Mouse (Mus musculus): Measurements from ENCODE around the gene Mrpl39. TPM values are rescaled to one million over a fixed set of nuclear protein-coding genes. Genes with fewer than 3 reads are reported as not detected.

The Mrpl39 gene
- polyA plus RNA-seq, 1 experiment from 2014 or later = 32.5 TPM

MicroRNA genes within 50 kb of the gene (microRNA counts, 519-probe panel; counts per million panel counts)
- microRNA mmu-miR-155 = 2,284 counts per million, percentile 50 among the panel's probes with 10 or more counts

Small RNAs within 50 kb of the gene (microRNA-seq; reads per million reads assigned to microRNA genes)
- gene Mir155 = 73.6 reads per million, percentile 50 among the genes with 10 or more reads in this experiment

Other genes starting within 250 kb of the Mrpl39 start
- gene A730009L09Rik, start 220.6 kb downstream of the Mrpl39 start, polyA plus RNA-seq (2015; fragmentation: Nextera tagmentation; extraction: Ambion mirVana) = not detected in 2 replicates
- gene Jam2, start 38.4 kb upstream of the Mrpl39 start, polyA plus RNA-seq (2015; fragmentation: Nextera tagmentation; extraction: Ambion mirVana) = 15.8 and 18.0 TPM in 2 replicates
- 26.7 and 33.0 TPM in 2 replicates for gene Gabpa, start 99.2 kb upstream of the Mrpl39 start, polyA plus RNA-seq (2015; fragmentation: Nextera tagmentation; extraction: Ambion mirVana)
- 635 and 648 TPM in 2 replicates for gene Atp5j, start 99.9 kb upstream of the Mrpl39 start, polyA plus RNA-seq (2015; fragmentation: Nextera tagmentation; extraction: Ambion mirVana)